Mouse (Mus musculus) adrenal gland, adult (tissue): ENCODE results near the gene Cog3.

ENCODE experiments used
- DNase-seq, 2 experiments: peaks; one replicate each; pipeline ENCODE4 v3.0.0; 2022 to 2023; ENCODE audit warnings: low spot score in 1 of 2; ENCODE audit not compliant: inconsistent age in 2 of 2

The Cog3 gene

GRCm38 (mm10) chr14:75761028-75761805 is 6.9 kb upstream of the Cog3 start:
- peak in 1 of 2 experiments; percentile 85 for DNase-seq

- no peak for DNase-seq
Observed at GRCm38 (mm10) chr14:75758401-75758800, 4.1 kb upstream of the Cog3 start.

- no peak for DNase-seq
Observed at GRCm38 (mm10) chr14:75757821-75758220, 3.5 kb upstream of the Cog3 start.

GRCm38 (mm10) chr14:75756971-75757370 is 2.7 kb upstream of the Cog3 start:
- peak; percentile 68 to 78 for DNase-seq

GRCm38 (mm10) chr14:75753206-75753605 is 1.1 kb downstream of the Cog3 start:
- no peak for DNase-seq

GRCm38 (mm10) chr14:75751040-75751439 is 3.3 kb downstream of the Cog3 start:
- DNase-seq = no peak

- DNase-seq = no peak
Observed at GRCm38 (mm10) chr14:75749123-75749522, 5.2 kb downstream of the Cog3 start.

- DNase-seq = peak in 1 of 2 experiments; percentile 52
Observed at GRCm38 (mm10) chr14:75747960-75748359, 6.4 kb downstream of the Cog3 start.

GRCm38 (mm10) chr14:75741904-75742303 is 12.4 kb downstream of the Cog3 start:
- no peak for DNase-seq

- DNase-seq = no peak
Observed at GRCm38 (mm10) chr14:75735597-75735996, 18.7 kb downstream of the Cog3 start.

GRCm38 (mm10) chr14:75732631-75733030 is 21.7 kb downstream of the Cog3 start:
- DNase-seq = no peak

- DNase-seq = no peak
Observed at GRCm38 (mm10) chr14:75731361-75731760, 23.0 kb downstream of the Cog3 start.

GRCm38 (mm10) chr14:75728111-75728510 is 26.2 kb downstream of the Cog3 start:
- DNase-seq = no peak

- DNase-seq = peak in 1 of 2 experiments; percentile 69
Observed at GRCm38 (mm10) chr14:75727046-75727445, 27.3 kb downstream of the Cog3 start.

- no peak for DNase-seq
Observed at GRCm38 (mm10) chr14:75722816-75723215, 31.5 kb downstream of the Cog3 start.

GRCm38 (mm10) chr14:75721977-75722563 is 32.2 kb downstream of the Cog3 start:
- DNase-seq = peak; percentile 30 to 80

GRCm38 (mm10) chr14:75720121-75720520 is 34.2 kb downstream of the Cog3 start:
- no peak for DNase-seq

GRCm38 (mm10) chr14:75716410-75716809 is 37.9 kb downstream of the Cog3 start:
- no peak for DNase-seq

- no peak for DNase-seq
Observed at GRCm38 (mm10) chr14:75713661-75714060, 40.7 kb downstream of the Cog3 start.

- DNase-seq = no peak
Observed at GRCm38 (mm10) chr14:75712687-75713086, 41.6 kb downstream of the Cog3 start.

- DNase-seq = no peak
Observed at GRCm38 (mm10) chr14:75711731-75712130, 42.6 kb downstream of the Cog3 start.

- DNase-seq = no peak
Observed at GRCm38 (mm10) chr14:75708986-75709385, 45.3 kb downstream of the Cog3 start.

- no peak for DNase-seq
Observed at GRCm38 (mm10) chr14:75707771-75708170, 46.5 kb downstream of the Cog3 start.
